Comparison of ENCODE assay signal across 8 mouse cellular contexts in genomic region chr13:111869771-111870437, GRCm38 (mm10).
DNase-seq lines count a peak whose midpoint lies in the region; ATAC-seq and TF ChIP-seq lines count a peak whose summit lies in the region.

No protein-coding gene starts in this region.

- no peak overlapping the region for H3K4me3 ChIP-seq in spleen, adult 2 months (ENCODE audit: extremely low read depth, insufficient read depth, insufficient read length)
- H3K4me3 ChIP-seq in liver, embryonic 15.5 days (replicated peaks): no peak overlapping the region

- H3K4me2 ChIP-seq in liver, embryonic 15.5 days: peak overlapping the region; percentile 23

- no peak overlapping the region for H3K9ac ChIP-seq in liver, embryonic 15.5 days

- no peaks in the 10 kb centered on the region for H3K9me3 ChIP-seq in liver, embryonic 15.5 days (replicated peaks)

- TF ChIP-seq CTCF in spleen, adult 2 months (IDR thresholded peaks at IDR 0.05; ENCODE audit: extremely low read depth, insufficient read depth, insufficient read length, insufficient replicate concordance): no peak

- WGBS in spleen, adult 2 months: 84% methylated on average over 17 of the region's 17 CpGs
- 39% methylated on average over 17 of the region's 17 CpGs for WGBS in liver, embryonic 15.5 days (ENCODE audit: insufficient replicate concordance)

- 0 out of 2 replicates have a peak overlapping the region, but pooled peaks have one; percentile 8 for H3K27ac ChIP-seq in spleen, adult 2 months (ENCODE audit: insufficient read depth, low read length)
- H3K27ac ChIP-seq in liver, embryonic 15.5 days (replicated peaks): no peak overlapping the region

- no peak for TF ChIP-seq POLR2A in spleen, adult 2 months (IDR thresholded peaks at IDR 0.05; ENCODE audit: low read depth, low read length)

- H3K36me3 ChIP-seq in spleen, adult 2 months (ENCODE audit: control insufficient read depth, insufficient read depth, low read length): no peaks in the 10 kb centered on the region
- H3K36me3 ChIP-seq in liver, embryonic 15.5 days (replicated peaks): no peaks in the 10 kb centered on the region

- H3K4me1 ChIP-seq in spleen, adult 2 months (ENCODE audit: control insufficient read depth, insufficient read depth, insufficient read length): peaks cover 8% of the 10 kb centered on the region; the same call in 1 of the 2 replicates
- peaks cover 44% of the 10 kb centered on the region for H3K4me1 ChIP-seq in liver, embryonic 15.5 days (replicated peaks)

- DNase-seq in spleen, adult 2 months (ENCODE audit: low read depth in 1 of 2, low spot score in 2 of 2): no peak
- DNase-seq in spleen, postnatal 10 days (ENCODE audit: low spot score in 2 of 2): no peak
- no peak for DNase-seq in adrenal gland, postnatal 14 days
- DNase-seq in thymus, postnatal 36 days: no peak
- DNase-seq in urinary bladder, adult 2 months (ENCODE audit: low spot score): no peak
- DNase-seq in lung, adult 18-20 months: no peak

- ATAC-seq in frontal cortex, adult (ENCODE audit: low TSS enrichment): peak; percentile 89
- ATAC-seq in liver, embryonic 15.5 days (ENCODE audit: insufficient read depth): peak; percentile 40; the same call in 1 of the 2 replicates

- H3K27me3 ChIP-seq in spleen, adult 2 months (ENCODE audit: control insufficient read depth, insufficient read depth, low read length): no peaks in the 10 kb centered on the region
- peaks cover 39% of the 10 kb centered on the region for H3K27me3 ChIP-seq in liver, embryonic 15.5 days
